Mouse (Mus musculus) sigmoid colon, adult 10 weeks (tissue): ENCODE data around the gene Brd3os. TPM values are rescaled to one million over a fixed set of nuclear protein-coding genes. Genes with fewer than 3 reads are reported as not detected.

ENCODE experiments used
- polyA plus RNA-seq: library from polyadenylated mRNA; stranded (reverse); fragments of 350-450 nt; fragmentation: Illumina TruSeq; extraction: RNeasy Lipid Tissue Mini Kit (QIAGEN cat#74804); gene quantifications from one replicate; pipeline ENCODE4 v1.2.3, GENCODE M21; 2014; ENCODE audit warnings: low read depth, low replicate concordance

Gene Brd3os
- polyA plus RNA-seq: 0.22 TPM

GRCm38 (mm10) chr2:27441767-27442707 lies at the start of gene Brd3os:
TSS of gene Brd3os (plus strand) at chr2:27442324.

GRCm38 (mm10) chr2:27426855-27427457 lies 15.2 kb upstream of the Brd3os start, which contains the start of gene Vav2:
TSS of gene Vav2 (minus strand) at chr2:27427033.

Other genes starting within 250 kb of the Brd3os start
- 0.63 TPM for gene Sardh, start 194.0 kb upstream of the Brd3os start, polyA plus RNA-seq
- 2.6 TPM for gene Vav2, start 15.3 kb upstream of the Brd3os start, polyA plus RNA-seq
- gene Brd3, start 65.3 kb downstream of the Brd3os start, polyA plus RNA-seq: 24.4 TPM
- gene Wdr5, start 72.8 kb downstream of the Brd3os start, polyA plus RNA-seq: 12.7 TPM
- gene Rxra, start 234.1 kb downstream of the Brd3os start, polyA plus RNA-seq: 5.4 TPM